Mouse (Mus musculus) olfactory bulb, adult 2 months (tissue): ENCODE data around the gene Ube2d2b.

Source experiments
- CTCF ChIP-seq: fragments of 200-500 bp; IDR thresholded peaks from 2 replicates; pipeline ENCODE4 v1.5.1; 2012; ENCODE audit warnings: low read depth, mild to moderate bottlenecking, low read length, moderate library complexity; ENCODE audit not compliant: insufficient read depth
- POLR2A ChIP-seq: fragments of 200-500 bp; IDR thresholded peaks from 2 replicates; pipeline ENCODE4 v1.6.1; 2012; ENCODE audit warnings: mild to moderate bottlenecking, low read depth, low read length, moderate library complexity; ENCODE audit not compliant: insufficient read depth

DNA sequence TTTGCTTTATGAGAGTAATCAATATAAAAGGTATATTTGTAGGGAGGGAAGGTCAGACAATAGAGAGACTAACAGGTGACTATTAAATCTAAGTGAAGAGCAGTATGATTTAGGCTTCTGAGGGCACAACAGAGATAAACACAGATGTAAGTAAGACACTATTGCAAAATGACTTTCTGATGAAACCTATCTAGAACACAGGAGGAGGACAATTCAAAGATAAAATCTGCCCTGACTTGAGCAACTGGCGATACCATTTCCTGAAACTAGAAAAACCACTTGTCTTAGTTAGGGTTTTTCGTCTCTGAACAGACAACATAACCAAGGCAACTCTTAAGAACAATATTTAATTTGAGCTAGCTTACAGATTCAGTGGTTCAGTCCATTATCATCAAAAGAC lies 25.6 kb downstream of the Ube2d2b start:
- no peak for TF ChIP-seq CTCF
- no peak for TF ChIP-seq POLR2A
